Mouse (Mus musculus) liver, embryonic 16.5 days (tissue): ENCODE data around the gene Hap1. TPM values are rescaled to one million over a fixed set of nuclear protein-coding genes. Genes with fewer than 3 reads are reported as not detected.
"Not testable (repeated sequence)": the region's sequence is repeated elsewhere in the genome, so short reads cannot be mapped to it uniquely, and the experiment has no call there.

Experiments
- ATAC-seq: fragments of 200-750 bp; cut with Nextera tagmentation; 2 replicates; pipeline ENCODE4 v1.8.0; 2017; ENCODE audit warnings: low read depth, mild to moderate bottlenecking, moderate number of reproducible peaks, moderate library complexity
- H3K27ac ChIP-seq: fragments of 300-500 bp; sonication (generic); 2 replicates; pipeline ENCODE4 v1.5.1; 2014; ENCODE audit warnings: mild to moderate bottlenecking, low read length
- H3K27me3 ChIP-seq: fragments of 300-500 bp; sonication (generic); 2 replicates; pipeline ENCODE4 v1.6.1; 2014; ENCODE audit warnings: low read depth, low read length, mixed read lengths; ENCODE audit not compliant: control insufficient read depth, insufficient read depth
- H3K36me3 ChIP-seq: fragments of 300-500 bp; sonication (generic); 2 replicates; pipeline ENCODE4 v1.6.1; 2014; ENCODE audit warnings: mild to moderate bottlenecking; ENCODE audit not compliant: control insufficient read depth, insufficient read depth
- H3K4me1 ChIP-seq: fragments of 300-500 bp; sonication (generic); 2 replicates; pipeline ENCODE4 v1.6.1; 2014; ENCODE audit warnings: low read depth, low read length, mixed read lengths; ENCODE audit not compliant: control insufficient read depth
- H3K4me2 ChIP-seq: fragments of 300-500 bp; sonication (generic); 2 replicates; pipeline ENCODE4 v1.6.1; 2014; ENCODE audit warnings: low read depth, low read length, mixed read lengths
- H3K4me3 ChIP-seq: fragments of 300-500 bp; sonication (generic); 2 replicates; pipeline ENCODE4 v1.5.1; 2014; ENCODE audit warnings: low read depth, mild to moderate bottlenecking, low read length
- H3K9ac ChIP-seq: fragments of 300-500 bp; sonication (generic); 2 replicates; pipeline ENCODE4 v1.6.1; 2014; ENCODE audit warnings: low read depth, low read length
- H3K9me3 ChIP-seq: fragments of 300-500 bp; sonication (generic); replicated peaks from 2 replicates; pipeline ENCODE4 v1.6.1; 2016; ENCODE audit warnings: low read length; ENCODE audit not compliant: control insufficient read depth
- WGBS: fragments of 180-500 bp; shearing (Covaris S2); extraction: QIAGEN DNeasy Blood & Tissue Kit; methylation state at CpG from one replicate; pipeline ENCODE4 v1.1.7; 2014; ENCODE audit not compliant: insufficient replicate concordance; 5-methylcytosine and 5-hydroxymethylcytosine counted together
- polyA plus RNA-seq: library from polyadenylated mRNA; unstranded; fragments of >200 nt; fragmentation: Nextera tagmentation; extraction: Ambion mirVana; gene quantifications from 2 replicates; pipeline ENCODE4 v1.2.1, GENCODE M21; 2015

Gene Hap1
- polyA plus RNA-seq, 1 experiment from 2014 or later: 0.42 TPM

DNA sequence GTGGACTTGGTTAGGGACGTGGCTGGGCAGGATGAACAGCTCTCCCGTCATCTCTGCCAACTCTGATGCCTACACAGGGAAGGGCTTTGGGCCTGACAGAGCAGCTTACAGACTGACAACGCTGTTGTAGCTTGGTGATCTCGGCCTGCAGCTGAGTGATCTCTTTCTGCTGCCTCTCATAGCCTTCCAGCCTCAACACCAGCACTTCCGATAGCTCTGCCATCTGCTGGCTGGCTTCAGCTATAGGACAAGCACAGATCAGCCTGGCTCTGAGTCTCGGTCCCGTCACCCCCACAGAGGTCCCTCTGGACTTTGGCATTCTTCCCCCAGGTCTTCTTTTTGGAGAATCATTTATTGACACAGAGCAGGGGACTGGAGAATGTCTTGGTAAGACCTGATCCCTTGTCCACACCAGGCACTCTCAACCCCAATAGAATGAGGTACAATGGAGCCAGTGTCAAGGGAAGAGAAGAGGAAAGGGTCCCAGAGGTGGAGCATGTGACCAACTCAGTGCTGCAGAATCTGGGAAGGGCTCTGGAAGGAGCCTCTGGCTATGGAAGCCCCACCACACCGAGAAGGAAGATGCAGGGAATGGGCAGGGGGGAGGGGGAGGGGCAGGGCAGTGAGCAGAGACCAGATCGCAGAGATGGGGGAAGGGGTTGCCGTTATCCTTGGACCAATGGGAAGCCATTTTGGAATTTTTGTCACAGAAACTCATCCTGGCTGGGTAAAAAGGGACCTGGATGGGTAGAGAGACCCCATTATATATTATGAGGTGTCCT, 3.7 kb downstream of the Hap1 start:
- Histone ChIP-seq H3K27me3 (peaks cover 43% of the 10 kb centered on the region), H3K4me2 (no peak overlapping the region)

DNA sequence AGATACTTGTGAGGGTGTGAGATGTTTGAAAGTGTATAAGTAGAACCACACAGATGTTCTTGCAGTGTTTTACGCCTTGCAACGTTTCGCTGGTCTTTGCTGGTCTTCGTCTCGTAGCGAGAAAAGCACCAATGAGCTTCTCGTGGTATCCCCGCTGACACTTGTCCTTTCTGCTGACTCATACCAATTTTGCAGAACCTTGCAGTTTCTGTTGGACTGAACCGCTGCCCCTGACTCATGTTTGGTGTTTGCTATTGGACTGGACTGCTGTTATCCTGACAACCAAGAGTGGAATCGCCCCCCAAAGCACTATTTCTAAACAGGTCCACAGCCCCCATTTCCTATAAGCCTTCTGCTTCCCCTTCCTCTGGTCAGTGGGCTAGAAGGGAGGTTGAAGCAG, 11.7 kb downstream of the Hap1 start:
- 52% methylated on average over 10 of the region's 10 CpGs for WGBS
- H3K9me3 ChIP-seq: no peaks in the 10 kb centered on the region
- H3K27ac ChIP-seq: no peak overlapping the region

More for the DNA sequence above, 3.7 kb downstream of the Hap1 start:
- Histone ChIP-seq H3K36me3 (no peaks in the 10 kb centered on the region), H3K9ac (no peak overlapping the region), H3K27ac (no peak overlapping the region), H3K4me1 (no peaks in the 10 kb centered on the region; the same call in none of the 2 replicates), H3K9me3 (no peaks in the 10 kb centered on the region), H3K4me3 (no peak overlapping the region)
- no peak for ATAC-seq
- WGBS: 30% methylated on average over 10 of the region's 10 CpGs

DNA sequence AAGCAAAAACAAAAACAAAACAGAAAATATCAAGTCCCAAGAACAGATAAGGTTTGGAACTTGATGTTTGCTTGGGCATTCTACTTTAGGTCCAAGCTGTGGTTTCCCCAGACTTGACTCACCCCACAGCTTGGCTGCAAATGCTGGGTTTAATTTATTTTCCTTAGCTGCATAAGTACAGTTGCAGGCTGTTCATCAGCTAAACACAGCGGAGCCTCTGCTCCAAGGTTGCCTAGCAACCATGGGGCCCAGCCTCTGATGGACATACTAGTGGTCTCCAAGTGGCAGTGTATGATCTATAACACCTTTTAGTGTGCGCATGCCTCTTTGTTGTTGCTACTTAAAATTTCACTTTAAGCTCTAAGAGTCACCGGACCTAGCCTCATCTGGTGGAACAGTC, 20.2 kb downstream of the Hap1 start:
- Histone ChIP-seq H3K36me3 (no peaks in the 10 kb centered on the region), H3K27me3 (no peaks in the 10 kb centered on the region), H3K9ac (no peak overlapping the region), H3K9me3 (no peaks in the 10 kb centered on the region), H3K4me3 (no peak overlapping the region), H3K27ac (no peak overlapping the region), H3K4me1 (no peaks in the 10 kb centered on the region), H3K4me2 (no peak overlapping the region)
- ATAC-seq: no peak
- 66% methylated on average over 3 of the region's 3 CpGs for WGBS

More for the DNA sequence above, 11.7 kb downstream of the Hap1 start:
- Histone ChIP-seq H3K4me1 (no peaks in the 10 kb centered on the region), H3K27me3 (no peaks in the 10 kb centered on the region), H3K4me2 (no peak overlapping the region), H3K36me3 (no peaks in the 10 kb centered on the region), H3K9ac (no peak overlapping the region), H3K4me3 (no peak overlapping the region)
- ATAC-seq: no peak

DNA sequence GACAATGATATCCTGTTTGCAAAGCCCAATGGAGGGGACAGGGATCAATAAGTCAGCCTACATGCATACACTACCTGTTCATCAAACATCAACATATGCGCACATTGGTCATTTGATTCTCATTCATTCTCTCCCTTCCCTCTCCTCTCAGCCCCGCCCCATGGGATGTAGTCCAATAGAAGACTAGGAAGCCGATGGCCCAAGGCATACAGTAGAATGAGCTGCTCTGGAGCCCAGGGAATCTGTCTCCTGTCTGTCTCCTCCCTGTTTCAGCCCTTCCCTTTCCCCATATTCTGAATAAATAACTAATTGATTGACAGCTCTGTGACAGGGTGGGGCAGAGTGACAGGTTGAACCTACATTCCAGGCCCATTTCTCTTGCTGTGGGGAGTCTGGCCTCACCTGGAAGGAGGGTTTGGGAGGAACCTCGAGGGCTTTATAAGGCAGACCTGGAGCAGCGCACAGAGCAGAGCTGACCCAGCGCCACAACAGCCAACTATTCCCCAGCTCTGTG, 21.9 kb downstream of the Hap1 start, which contains the start of gene Gast:
TSS of gene Gast (plus strand) at position 464 of the 514 bp plus-strand sequence.
- WGBS: 64% methylated on average over 6 of the region's 6 CpGs
- no peak within 1 kb of the TSS for H3K4me2 ChIP-seq
- no peak for ATAC-seq
- no peaks in the 10 kb centered on the region for H3K9me3 ChIP-seq
- no peak within 1 kb of the TSS for H3K27ac ChIP-seq
- H3K9ac ChIP-seq: no peak within 1 kb of the TSS
- H3K27me3 ChIP-seq: no peaks in the 10 kb centered on the region
- no peaks in the 10 kb centered on the region for H3K36me3 ChIP-seq
- H3K4me3 ChIP-seq: no peak within 1 kb of the TSS
- no peaks in the 10 kb centered on the region for H3K4me1 ChIP-seq

DNA sequence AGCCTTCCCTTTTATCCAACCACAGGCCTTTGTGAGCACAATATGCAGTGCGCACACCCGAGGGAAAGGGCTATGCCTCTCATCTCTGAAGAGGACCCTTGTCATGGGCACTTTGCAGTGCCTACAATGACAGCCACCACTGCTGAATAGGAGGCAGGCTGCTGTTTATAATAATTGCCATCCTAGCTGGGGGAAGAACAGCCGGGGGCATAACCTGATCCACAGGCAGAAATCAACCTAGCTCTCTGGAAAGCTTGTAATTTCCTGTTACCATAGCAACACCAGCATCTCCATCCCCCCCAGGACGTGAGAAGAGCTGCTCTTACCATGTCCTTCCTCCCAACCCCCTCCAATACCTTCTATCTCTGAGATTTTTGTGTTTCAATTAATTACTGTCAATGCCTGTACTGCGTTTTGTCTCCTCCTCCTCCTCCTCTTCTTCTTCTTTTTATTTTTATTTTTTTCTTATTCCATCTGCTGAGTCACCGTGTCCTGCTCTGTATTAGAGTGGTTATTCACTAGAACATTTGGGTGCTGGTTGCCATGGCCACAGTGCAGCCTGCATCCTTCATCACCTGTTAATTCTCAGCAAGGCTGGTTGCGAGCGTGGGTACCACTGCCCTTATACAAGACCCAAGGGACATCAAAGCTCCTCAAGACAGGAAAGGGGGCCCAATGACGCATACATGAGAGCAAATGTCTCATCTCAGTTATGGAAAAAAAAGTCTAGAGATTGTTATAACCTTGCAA, 23.0 kb downstream of the Hap1 start:
- Histone ChIP-seq H3K4me1 (no peaks in the 10 kb centered on the region), H3K4me2 (no peak overlapping the region), H3K27ac (no peak overlapping the region), H3K36me3 (no peaks in the 10 kb centered on the region), H3K9ac (no peak overlapping the region), H3K4me3 (no peak overlapping the region), H3K9me3 (no peaks in the 10 kb centered on the region), H3K27me3 (no peaks in the 10 kb centered on the region)
- WGBS: 60% methylated on average over 9 of the region's 9 CpGs
- ATAC-seq: no peak

DNA sequence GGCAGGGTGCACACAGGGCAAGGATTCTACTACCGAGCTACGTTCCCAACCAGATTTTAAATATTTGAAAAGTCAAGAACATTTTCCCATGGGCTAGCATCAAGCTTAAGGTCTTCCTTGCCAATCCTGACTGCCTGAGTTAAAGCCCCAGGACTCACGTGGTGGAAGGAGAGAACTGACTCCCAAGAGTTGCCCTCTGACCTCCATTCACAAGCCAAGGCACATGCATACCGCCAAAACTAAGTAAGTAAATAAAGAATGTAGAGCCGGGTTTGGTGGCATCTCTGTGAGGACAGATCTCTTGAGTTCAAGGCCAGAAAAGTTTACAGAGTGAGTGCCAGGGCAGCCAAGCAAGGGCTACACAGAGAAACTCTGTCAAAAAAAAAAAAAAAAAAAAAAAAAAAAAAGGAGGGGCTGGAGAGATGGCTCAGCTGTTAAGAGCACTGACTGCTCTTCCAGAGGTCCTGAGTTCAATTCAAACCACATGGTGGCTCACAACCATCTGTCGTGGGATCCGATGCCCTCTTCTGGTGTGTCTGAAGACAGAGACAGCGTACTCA, 25.0 kb downstream of the Hap1 start:
- H3K9ac ChIP-seq, H3K27ac ChIP-seq, H3K27me3 ChIP-seq, H3K9me3 ChIP-seq, H3K36me3 ChIP-seq, ATAC-seq, H3K4me1 ChIP-seq, H3K4me2 ChIP-seq, H3K4me3 ChIP-seq: not testable (repeated sequence)
- 55% methylated on average over 8 of the region's 8 CpGs for WGBS

DNA sequence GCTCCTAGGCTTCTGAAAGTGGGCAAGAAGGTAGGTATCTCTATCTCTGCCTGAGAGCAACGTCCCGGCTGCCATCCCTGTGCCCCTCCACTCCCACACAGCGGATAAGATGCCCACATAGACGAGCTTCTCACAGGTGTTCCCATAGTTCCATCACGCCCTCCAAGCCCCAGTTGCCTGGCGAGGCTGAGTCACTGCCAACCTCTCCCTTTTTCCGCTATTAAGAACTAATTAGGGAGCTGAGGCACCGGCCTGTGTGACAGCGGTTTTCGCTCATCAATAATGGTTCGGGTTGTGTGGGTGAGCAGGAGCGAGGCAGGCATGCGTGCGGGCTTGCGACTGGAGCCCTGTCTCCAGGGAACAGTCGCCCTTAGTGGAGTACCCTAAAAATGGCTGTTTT, 25.7 kb downstream of the Hap1 start:
- Histone ChIP-seq H3K9me3 (no peaks in the 10 kb centered on the region), H3K4me3 (no peak overlapping the region), H3K36me3 (no peaks in the 10 kb centered on the region), H3K27ac (no peak overlapping the region), H3K4me1 (no peaks in the 10 kb centered on the region), H3K27me3 (no peaks in the 10 kb centered on the region), H3K4me2 (no peak overlapping the region), H3K9ac (no peak overlapping the region)
- ATAC-seq: no peak
- WGBS: 62% methylated on average over 16 of the region's 16 CpGs

DNA sequence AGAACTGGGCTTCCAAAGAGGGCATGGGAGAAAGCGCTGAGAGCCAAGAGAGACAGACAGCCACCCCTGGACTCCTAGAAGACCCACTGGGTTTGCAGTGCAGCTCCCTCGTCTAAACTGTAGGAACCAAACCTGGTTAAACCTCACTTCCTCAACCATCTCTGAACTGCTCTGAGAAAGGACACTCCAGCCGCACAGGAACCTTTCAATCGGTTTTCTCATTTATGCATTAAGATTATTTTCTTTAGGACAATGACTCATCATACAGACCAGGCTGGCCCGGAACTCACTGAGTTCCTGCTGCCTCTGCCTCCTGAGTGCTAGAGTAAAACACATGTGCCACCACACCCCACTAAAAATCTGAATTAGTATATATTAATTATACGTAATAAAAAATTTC, 28.2 kb downstream of the Hap1 start:
- H3K4me3 ChIP-seq: no peak overlapping the region
- WGBS: 44% methylated on average over 6 of the region's 6 CpGs
- H3K4me2 ChIP-seq: no peak overlapping the region
- H3K36me3 ChIP-seq: no peaks in the 10 kb centered on the region
- no peak overlapping the region for H3K27ac ChIP-seq
- no peaks in the 10 kb centered on the region for H3K4me1 ChIP-seq
- ATAC-seq: no peak
- no peaks in the 10 kb centered on the region for H3K27me3 ChIP-seq
- H3K9ac ChIP-seq: no peak overlapping the region
- no peaks in the 10 kb centered on the region for H3K9me3 ChIP-seq
